Mouse (Mus musculus): Measurements from ENCODE around the gene Sec14l4. TPM values are rescaled to one million over a fixed set of nuclear protein-coding genes. Genes with fewer than 3 reads are reported as not detected.
"Not testable (repeated sequence)": the region's sequence is repeated elsewhere in the genome, so short reads cannot be mapped to it uniquely, and the experiment has no call there.

Gene Sec14l4
- total RNA-seq (2021) = under 1 TPM in 1 of 2 experiments, not detected in 1; 0.21 TPM

GRCm38 (mm10) chr11:4031126-4031941 lies at the start of gene Sec14l4:
Sec14l4 (plus strand) TSS chr11:4031462.
- DNase-seq (ENCODE audit: low spot score in 2 of 2) = no peak
- intact Hi-C loops (cut with DNase I) = no loop called here

- intact Hi-C loops (cut with DNase I) = no loop called here
- no peak for DNase-seq (ENCODE audit: low spot score in 2 of 2)
These were observed 49.7 kb upstream of the Sec14l4 start for GRCm38 (mm10) chr11:3981536-3981935.

- intact Hi-C loops (cut with DNase I) = no loop called here
- DNase-seq (ENCODE audit: low spot score in 2 of 2) = no peak
These were observed 48.7 kb upstream of the Sec14l4 start for GRCm38 (mm10) chr11:3982275-3983209.

- intact Hi-C loops (cut with DNase I) = no loop called here
- DNase-seq (ENCODE audit: low spot score in 2 of 2) = peak; percentile 30 to 49
These were observed 47.9 kb upstream of the Sec14l4 start, which contains the start of gene Gal3st1 for GRCm38 (mm10) chr11:3983291-3983862. Gal3st1 (plus strand) TSS chr11:3983636.

- intact Hi-C loops (cut with DNase I) = no loop called here
- DNase-seq (ENCODE audit: low spot score in 2 of 2) = peak in 1 of 2 experiments; percentile 21
These were observed 47.2 kb upstream of the Sec14l4 start for GRCm38 (mm10) chr11:3983863-3984745.

- peak in 1 of 2 experiments; percentile 34 for DNase-seq (ENCODE audit: low spot score in 2 of 2)
- intact Hi-C loops (cut with DNase I) = no loop called here
These were observed 41.5 kb upstream of the Sec14l4 start for GRCm38 (mm10) chr11:3989748-3990147.

GRCm38 (mm10) chr11:3993132-3993531 lies 38.1 kb upstream of the Sec14l4 start:
- intact Hi-C loops (cut with DNase I) = no loop called here
- DNase-seq (ENCODE audit: low spot score in 2 of 2) = no peak

- no peak for DNase-seq (ENCODE audit: low spot score in 2 of 2)
- intact Hi-C loops (cut with DNase I) = no loop called here
These were observed 37.3 kb upstream of the Sec14l4 start for GRCm38 (mm10) chr11:3993914-3994313.

GRCm38 (mm10) chr11:3995511-3995910 lies 35.8 kb upstream of the Sec14l4 start:
- DNase-seq (ENCODE audit: low spot score in 2 of 2) = no peak
- intact Hi-C loops (cut with DNase I) = no loop called here

GRCm38 (mm10) chr11:3996840-3997239 lies 34.4 kb upstream of the Sec14l4 start:
- intact Hi-C loops (cut with DNase I) = no loop called here
- DNase-seq (ENCODE audit: low spot score in 2 of 2) = no peak

GRCm38 (mm10) chr11:3997978-3998720 lies 33.1 kb upstream of the Sec14l4 start:
- no peak for DNase-seq (ENCODE audit: low spot score in 2 of 2)
- intact Hi-C loops (cut with DNase I) = no loop called here

- DNase-seq (ENCODE audit: low spot score in 2 of 2) = no peak
- intact Hi-C loops (cut with DNase I) = no loop called here
These were observed 31.7 kb upstream of the Sec14l4 start for GRCm38 (mm10) chr11:3999547-3999946.

GRCm38 (mm10) chr11:4001603-4002002 lies 29.7 kb upstream of the Sec14l4 start:
- DNase-seq (ENCODE audit: low spot score in 2 of 2) = peak; percentile 66 to 79
- intact Hi-C loops (cut with DNase I) = loop anchor here (1.0 kb wide), 1 partner anchor 79 kb away; no protein-coding TSS in a partner anchor

GRCm38 (mm10) chr11:4005220-4005805 lies 25.9 kb upstream of the Sec14l4 start:
- no peak for DNase-seq (ENCODE audit: low spot score in 2 of 2)
- intact Hi-C loops (cut with DNase I) = no loop called here

- intact Hi-C loops (cut with DNase I) = no loop called here
- DNase-seq (ENCODE audit: low spot score in 2 of 2) = no peak
These were observed 24.8 kb upstream of the Sec14l4 start for GRCm38 (mm10) chr11:4006462-4006861.

GRCm38 (mm10) chr11:4012616-4013015 lies 18.6 kb upstream of the Sec14l4 start:
- DNase-seq (ENCODE audit: low spot score in 2 of 2) = no peak

GRCm38 (mm10) chr11:4015796-4016195 lies 15.5 kb upstream of the Sec14l4 start:
- intact Hi-C loops (cut with DNase I); DNase-seq (ENCODE audit: low spot score in 2 of 2): not testable (repeated sequence)

More at GRCm38 (mm10) chr11:4012616-4013015, 18.6 kb upstream of the Sec14l4 start:
- intact Hi-C loops (cut with DNase I) = no loop called here

GRCm38 (mm10) chr11:4022111-4022510 lies 9.2 kb upstream of the Sec14l4 start:
- intact Hi-C loops (cut with DNase I); DNase-seq (ENCODE audit: low spot score in 2 of 2): not testable (repeated sequence)

Data from left cerebral cortex, postnatal 25 days (tissue).